Mouse (Mus musculus): ENCODE results near the gene Fgr. TPM values are rescaled to one million over a fixed set of nuclear protein-coding genes. Genes with fewer than 3 reads are reported as not detected.

The Fgr gene
- total RNA-seq, 2 experiments from 2014 or later = 0.09 to 0.14 TPM

- DNase-seq (ENCODE audit: low spot score) = peak; percentile 56
These were observed 61.6 kb downstream of the Fgr start for GRCm38 (mm10) chr4:133035446-133035845.

GRCm38 (mm10) chr4:133035946-133036345, 62.1 kb downstream of the Fgr start:
- DNase-seq (ENCODE audit: low spot score) = no peak

GRCm38 (mm10) chr4:133037293-133037692, 63.4 kb downstream of the Fgr start:
- no peak for DNase-seq (ENCODE audit: low spot score)

- no peak for DNase-seq (ENCODE audit: low spot score)
These were observed 63.9 kb downstream of the Fgr start for GRCm38 (mm10) chr4:133037798-133038197.

- DNase-seq (ENCODE audit: low spot score) = peak; percentile 68
These were observed 64.7 kb downstream of the Fgr start for GRCm38 (mm10) chr4:133038521-133039115.

GRCm38 (mm10) chr4:133039116-133039819, 65.4 kb downstream of the Fgr start:
- peak; percentile 53 for DNase-seq (ENCODE audit: low spot score)

DNA sequence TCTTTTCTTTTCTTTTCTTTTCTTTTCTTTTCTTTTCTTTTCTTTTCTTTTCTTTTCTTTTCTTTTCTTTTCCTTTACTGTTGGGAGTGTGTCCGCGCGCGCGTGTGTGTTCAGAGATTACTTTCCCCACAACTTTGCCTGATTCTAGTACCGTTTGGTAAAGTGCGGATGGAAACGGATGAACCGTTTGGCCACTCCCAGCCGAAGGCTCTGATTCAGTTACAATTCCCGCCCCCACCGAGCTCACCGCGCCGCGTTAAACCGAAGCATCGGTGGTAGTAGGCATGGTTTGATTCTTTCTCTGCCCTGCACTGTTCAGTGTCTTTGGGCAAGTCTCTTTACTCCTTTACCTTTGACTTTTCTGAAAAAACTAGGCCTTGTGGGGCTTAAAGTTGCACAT, 65.9 kb downstream of the Fgr start:
- no peak for DNase-seq (ENCODE audit: low spot score)

GRCm38 (mm10) chr4:133040241-133040904, 66.5 kb downstream of the Fgr start:
- DNase-seq (ENCODE audit: low spot score) = no peak

DNA sequence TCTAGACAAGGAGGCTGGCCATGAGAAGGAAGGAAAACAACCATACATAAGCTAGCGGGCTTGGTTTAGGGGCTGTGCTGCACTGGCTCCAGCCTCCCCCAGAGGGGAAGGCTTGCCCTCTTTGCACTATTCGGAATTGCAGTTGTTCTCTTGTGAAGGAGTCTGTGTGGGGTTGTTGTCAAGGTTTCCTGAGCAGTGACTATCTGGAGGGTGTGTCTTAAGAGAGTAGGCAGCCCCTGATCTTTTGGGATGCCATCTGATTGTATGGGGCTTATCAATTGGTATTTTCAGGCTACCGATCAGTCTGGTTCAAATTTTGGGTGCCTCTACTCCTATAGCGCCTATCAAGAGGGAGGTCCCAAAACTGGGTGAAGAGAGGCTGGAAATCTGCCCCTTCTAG, 68.3 kb downstream of the Fgr start:
- DNase-seq (ENCODE audit: low spot score) = no peak

DNA sequence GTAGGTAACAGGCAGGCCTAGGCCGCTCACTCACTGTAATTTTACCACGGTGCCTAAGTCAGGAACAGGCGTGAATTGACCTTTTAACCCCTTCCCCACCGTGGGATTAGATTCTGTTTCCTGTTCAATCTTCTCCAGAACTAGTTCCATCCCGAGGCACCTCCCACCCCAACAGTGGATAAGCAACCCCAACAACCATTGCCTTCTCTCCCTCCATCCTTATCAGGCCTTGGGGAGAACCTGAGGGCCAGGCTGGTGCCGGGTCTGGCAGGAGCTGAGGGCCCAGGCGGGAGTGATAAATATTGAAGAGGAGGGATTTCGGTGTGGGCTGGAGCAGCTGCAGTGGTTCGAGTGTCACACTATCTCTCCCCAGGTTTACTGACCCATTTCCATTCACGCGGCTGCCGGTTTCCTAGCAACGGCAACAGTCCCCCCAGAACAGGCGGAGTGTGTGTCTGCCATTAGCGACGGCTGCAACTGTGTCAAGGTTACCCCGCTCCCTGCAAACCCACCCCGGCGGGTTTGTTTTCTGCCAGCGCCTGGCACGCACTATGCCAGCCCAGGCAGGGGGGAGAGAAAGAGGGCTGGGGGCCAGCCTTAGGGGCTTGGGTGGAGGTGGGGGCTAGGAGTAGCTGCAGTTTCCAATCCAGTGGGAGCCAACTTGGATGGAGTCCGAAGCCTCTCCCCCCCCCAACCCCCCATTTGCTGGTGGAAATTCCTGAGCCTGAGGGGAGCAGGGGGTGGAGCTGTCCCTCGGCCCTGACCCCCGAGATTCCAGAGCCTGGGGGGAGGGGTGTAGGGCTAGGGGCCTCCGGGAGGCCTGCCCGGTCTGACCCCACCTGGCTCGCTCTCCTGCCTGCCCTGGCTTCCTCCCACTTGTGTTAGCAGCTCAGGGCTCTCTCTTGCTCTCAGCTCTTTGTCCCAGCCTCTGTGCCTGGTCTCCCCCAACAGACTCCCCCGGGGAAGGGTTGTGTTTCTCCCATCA, 69.0 kb downstream of the Fgr start:
- peak; percentile 56 for DNase-seq (ENCODE audit: low spot score)

DNA sequence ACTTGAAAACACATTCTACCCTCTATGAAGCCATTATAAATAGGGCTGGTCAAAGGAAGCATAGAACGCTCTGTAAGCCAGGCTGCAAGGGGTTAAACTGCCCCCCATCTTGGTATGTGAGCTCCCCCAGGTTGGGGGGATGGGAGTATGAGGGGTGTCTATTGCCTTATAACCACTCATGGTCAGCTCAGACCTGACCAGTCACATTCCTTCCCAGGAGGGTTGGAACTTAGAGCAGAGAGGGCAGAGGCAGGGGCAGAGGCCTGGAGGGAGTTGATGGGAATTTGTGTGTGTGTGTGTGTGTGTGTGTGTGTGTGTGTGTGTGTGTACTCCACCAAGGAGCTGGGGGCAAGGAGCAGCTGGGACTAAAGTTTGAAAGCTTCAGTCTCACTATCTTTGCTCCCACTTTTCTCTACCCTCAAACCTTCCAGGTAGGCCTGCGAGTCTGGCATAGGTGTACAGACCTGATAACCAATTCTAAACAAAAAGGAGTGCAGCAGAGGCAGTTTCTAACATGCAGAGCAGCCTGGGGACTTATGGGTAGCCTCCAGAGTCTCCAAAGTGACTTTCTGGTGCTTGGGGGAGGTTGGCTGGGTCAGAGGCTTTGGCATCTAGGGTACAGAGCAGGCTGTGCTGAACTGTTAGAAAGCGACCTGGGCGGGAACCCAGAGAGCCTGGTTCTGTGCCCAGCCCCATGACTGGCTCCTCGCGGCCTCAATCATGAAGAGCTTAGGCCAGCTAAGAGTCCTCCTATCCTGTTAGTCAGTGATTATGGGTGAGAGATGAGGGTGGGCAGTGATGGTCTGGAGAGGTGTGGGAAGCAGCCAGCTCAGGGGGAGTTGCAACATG, 70.1 kb downstream of the Fgr start:
- DNase-seq (ENCODE audit: low spot score) = peak; percentile 91

DNA sequence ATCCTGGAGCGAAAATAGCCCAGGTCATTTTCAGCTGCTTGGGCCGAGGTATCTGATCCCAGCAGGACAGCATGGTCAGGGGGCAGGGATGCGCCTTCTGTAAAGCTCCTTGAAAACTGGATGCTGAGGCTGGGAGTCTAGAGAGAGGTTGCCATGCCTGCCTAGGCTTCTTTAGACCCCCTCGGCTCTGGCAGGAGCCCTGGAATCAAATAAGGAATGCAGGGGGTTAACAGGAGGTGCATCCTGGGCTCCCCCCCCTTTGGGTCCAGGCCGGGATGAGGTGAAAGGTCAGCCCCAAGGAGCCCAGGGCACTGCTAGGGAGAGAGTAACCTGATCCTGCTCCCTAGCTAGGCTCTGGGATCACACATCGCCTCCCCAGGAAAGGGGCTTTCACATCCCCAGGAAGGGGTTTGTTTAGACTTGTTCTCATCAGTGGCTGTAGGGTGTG, 70.8 kb downstream of the Fgr start:
- DNase-seq (ENCODE audit: low spot score) = no peak

- no peak for DNase-seq (ENCODE audit: low spot score)
These were observed 72.0 kb downstream of the Fgr start for GRCm38 (mm10) chr4:133045771-133046474.

- no peak for DNase-seq (ENCODE audit: low spot score)
These were observed 72.9 kb downstream of the Fgr start for GRCm38 (mm10) chr4:133046691-133047352.

GRCm38 (mm10) chr4:133047353-133048105, 73.6 kb downstream of the Fgr start:
- no peak for DNase-seq (ENCODE audit: low spot score)

DNA sequence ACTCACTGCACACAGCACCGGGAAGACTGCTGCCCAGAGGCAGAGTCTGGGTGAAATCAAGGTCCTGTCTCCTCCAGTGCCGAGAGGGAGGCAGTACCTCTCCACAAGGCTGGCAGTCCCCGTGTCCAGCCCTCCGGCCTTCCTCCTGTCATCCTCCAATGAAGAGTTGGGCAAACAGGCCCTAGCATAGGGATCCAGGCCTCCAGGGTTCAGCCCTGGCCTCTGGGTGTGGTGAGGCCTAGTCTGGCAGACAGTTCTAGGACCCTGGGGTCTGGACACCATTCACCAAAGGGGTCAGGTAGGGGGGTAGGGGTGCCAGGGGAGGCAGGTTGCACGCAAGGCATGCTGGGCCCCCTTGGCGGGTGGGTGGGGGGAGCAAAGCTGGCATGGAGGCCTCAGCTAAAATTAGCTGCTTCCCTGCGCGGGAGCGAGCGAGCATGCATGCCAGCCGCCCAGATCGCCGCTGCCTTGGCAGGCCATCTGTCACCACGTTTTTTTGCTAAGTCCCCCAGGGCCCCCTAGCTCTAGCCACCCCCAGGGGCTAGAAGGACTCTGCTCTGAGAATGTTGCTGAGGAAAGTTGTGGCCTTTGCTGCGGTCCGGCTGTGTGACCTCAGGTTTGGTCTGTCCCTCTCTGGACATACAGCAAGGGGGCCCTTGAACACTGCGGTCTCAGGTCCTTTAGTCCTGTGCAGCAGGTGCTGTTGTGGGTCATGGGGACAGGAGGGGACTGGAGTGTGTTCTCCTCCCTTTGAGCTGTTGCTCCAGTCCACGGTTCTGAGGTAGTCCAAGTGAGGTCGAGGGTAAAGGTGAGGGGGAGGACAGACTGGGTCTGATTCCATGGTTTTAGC, 75.4 kb downstream of the Fgr start:
- no peak for DNase-seq (ENCODE audit: low spot score)

DNA sequence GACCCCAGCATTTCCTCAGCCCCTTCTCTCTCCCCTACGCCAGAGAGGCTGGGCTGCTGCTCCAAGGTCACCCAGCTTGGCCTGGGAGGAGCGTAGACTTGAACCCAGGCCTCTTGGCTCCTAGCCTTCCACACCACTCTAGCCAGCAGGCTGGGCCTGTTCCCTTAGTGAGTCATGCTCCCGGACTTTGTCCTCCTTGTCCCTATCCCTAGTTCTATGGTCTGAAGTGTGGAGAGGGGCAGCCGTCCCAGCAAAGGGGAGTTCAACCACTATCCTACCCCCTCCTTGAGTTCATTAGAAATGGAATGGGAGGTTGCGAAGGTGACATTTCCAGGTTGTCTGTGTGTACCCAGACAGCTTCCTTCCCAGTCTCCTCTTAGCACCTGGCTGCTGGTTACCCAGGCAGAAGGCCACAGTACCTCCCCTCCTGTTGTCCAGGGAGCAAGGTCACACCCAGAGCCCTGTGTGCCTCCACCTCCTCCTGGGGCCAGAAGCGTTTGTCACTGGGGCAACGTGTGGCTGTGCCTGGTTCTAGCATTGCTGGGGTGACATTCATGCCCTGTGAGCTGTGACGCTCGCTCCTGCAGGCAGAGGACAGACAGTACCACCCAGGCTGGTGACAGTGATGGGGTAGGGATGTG, 76.4 kb downstream of the Fgr start:
- DNase-seq (ENCODE audit: low spot score) = no peak
